Mouse (Mus musculus): ENCODE data around the gene Plxnd1.

Gene Plxnd1

GRCm38 (mm10) chr6:115994877-115995520 is at the start of gene Plxnd1:
Plxnd1 (minus strand) TSS chr6:115995005.
- DNase-seq, result peak; percentile 94 to 98

GRCm38 (mm10) chr6:116044039-116044438 is 49.2 kb upstream of the Plxnd1 start:
- no peak for DNase-seq

DNA sequence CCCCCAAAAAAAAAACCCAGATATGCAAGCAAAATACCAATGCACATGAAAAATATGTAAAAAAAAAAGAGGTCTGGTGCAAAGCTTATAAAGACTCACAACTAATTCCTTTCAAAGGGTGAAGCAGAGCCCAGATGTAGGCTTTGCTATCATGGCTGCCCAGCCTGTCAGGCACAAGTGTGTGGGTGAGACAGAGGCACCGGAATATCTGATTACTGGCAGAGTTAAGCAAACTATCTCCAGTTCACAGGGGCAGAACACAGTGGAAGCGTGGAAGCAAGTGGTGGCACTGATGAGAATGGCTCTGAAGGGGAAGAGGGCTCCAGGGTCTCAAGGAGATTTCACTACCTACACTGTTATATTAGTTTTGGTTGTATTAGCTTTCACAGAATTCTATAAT is 43.4 kb upstream of the Plxnd1 start:
- no peak for DNase-seq

DNA sequence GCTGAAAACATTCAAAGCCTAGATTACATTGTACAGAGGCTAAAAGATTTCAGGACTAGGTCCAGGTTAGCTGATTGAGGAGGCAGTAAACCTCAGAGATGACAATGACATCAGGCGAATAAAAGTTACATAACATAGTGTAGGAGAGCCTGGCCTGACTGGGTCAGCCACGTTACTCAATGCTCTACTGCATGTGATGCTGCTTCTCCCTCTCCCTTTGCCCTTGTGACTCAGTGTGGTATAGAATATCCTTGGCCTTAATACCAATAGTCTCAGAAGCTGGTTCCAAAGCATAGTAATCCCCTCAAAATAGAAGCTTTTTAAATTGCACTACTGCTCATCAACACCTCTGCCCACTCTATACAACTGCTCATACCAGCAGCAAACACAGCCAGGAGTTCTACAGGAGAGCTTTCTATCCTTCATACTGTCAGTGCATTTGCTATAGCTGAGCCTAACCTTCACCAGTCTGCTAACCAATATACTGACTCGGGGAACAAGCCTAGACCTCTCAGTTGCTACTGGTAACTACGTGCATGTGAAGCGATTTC is 42.6 kb upstream of the Plxnd1 start:
- no peak for DNase-seq

GRCm38 (mm10) chr6:116036555-116036954 is 41.8 kb upstream of the Plxnd1 start:
- no peak for DNase-seq

- DNase-seq, result no peak
Measured at GRCm38 (mm10) chr6:116031052-116031451, 36.2 kb upstream of the Plxnd1 start.

GRCm38 (mm10) chr6:116024666-116025065 is 29.9 kb upstream of the Plxnd1 start:
- DNase-seq, result no peak

- no peak for DNase-seq
Measured at GRCm38 (mm10) chr6:116021961-116022485, 27.2 kb upstream of the Plxnd1 start.

- DNase-seq, result no peak
Measured at GRCm38 (mm10) chr6:116015902-116016301, 21.1 kb upstream of the Plxnd1 start.

DNA sequence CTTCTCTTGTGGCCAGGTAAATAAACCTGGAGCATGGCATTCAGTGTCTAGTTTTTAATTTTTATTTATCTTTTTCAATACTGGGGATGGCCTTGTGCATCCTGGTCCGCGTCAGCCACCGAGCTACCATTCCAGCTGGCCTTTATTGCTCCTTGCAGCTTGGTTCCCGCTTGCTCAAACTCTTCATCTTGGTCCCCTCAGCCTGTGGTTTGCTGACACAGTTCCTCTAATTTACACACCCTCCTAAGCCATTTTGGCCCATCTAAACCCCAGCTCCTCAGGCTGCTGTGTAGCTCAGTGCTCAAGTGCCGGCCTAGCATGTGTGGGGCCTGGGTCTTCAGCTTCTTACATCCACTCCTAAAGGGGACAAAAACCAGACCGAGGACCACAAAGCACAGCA is 19.3 kb upstream of the Plxnd1 start:
- DNase-seq, result no peak

- DNase-seq, result no peak
Measured at GRCm38 (mm10) chr6:116013687-116014086, 18.9 kb upstream of the Plxnd1 start.

DNA sequence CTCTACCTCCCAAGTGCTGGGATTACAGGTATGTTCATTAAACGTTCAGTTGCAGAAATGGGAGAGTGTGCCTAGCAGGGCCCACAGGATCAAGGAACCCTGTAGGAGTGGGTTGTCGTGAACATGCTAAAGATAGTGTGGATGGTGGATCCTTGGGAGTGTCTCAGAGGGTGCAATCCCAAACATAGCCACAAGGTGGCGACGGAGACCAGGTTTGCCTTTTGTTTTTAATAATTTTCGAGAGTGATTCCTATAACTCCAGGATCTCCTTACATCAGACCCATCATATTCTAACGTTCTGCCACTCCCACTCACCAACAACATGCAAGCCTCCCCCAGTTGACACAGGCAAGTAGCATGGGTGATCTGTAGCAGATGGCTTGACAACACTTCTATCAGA is 15.7 kb upstream of the Plxnd1 start:
- DNase-seq, result peak; percentile 75 to 92

DNA sequence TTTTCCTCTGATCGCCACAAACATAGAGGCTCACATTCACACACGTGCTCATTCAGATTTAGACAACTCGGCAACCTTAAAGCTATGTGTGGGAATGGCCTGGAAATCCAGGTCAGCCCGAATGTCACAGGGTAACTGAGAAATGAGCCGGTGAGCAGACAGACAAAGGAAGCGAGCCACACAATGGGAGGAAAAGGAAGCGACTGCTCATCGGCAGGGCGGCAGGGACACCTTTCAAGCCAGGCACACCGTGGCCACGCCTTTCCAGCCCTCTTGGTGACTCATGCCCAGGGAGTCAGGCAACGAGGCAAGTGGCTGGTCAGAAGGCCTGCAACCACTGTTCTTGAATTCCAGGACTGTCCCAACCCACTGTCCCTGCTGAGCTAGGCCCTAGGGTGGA is 14.6 kb upstream of the Plxnd1 start:
- peak; percentile 69 to 81 for DNase-seq

DNA sequence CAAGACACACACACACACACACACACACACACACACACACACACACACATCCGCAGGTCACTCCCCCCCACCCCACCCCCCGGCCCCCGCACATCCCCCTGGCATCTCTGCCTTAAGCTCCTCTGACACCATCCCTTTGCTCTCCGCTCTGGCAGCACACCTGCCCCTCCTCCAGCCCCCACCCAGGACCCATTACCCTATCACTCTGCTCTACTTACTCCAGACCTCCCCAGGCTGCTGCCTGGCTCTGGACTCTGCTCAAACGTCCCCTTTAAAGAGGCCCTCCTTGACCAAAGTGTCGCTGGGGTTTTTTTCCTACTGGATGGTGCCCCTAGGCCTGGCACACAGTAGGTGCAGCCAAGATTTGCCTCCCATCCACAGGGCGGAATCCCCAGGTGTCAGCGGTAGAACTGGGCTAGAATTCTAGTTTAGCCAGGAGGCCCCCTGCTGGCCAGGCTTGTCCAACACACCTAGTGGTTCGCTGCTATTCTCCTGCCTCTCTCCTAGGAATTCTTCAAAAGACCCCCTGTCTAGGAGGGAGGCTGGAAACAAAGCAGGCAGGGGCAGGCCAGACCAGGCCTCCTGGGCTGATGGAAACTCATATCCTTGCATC is 12.9 kb upstream of the Plxnd1 start:
- DNase-seq, result peak; percentile 67 to 89

DNA sequence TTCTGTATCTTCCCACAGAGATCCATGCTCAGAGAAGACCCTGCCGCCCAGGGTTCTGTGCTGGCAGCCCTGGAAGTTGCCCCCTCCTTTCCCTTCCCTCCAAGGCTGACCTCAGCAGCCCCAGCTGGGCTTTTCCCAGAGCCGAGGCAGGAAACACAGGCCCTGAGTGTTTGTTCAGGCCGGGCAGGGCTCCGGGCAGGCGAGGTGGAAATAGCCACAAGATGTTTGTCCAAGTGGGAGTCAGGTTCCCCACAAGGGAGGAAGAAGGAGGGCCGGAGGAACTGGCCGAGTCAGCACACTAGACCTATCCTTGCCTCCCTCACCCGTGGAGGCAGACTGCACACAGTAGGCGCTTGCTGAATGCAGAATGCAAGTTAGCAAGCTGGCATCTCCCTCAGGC is 11.9 kb upstream of the Plxnd1 start:
- DNase-seq, result peak; percentile 77 to 83

DNA sequence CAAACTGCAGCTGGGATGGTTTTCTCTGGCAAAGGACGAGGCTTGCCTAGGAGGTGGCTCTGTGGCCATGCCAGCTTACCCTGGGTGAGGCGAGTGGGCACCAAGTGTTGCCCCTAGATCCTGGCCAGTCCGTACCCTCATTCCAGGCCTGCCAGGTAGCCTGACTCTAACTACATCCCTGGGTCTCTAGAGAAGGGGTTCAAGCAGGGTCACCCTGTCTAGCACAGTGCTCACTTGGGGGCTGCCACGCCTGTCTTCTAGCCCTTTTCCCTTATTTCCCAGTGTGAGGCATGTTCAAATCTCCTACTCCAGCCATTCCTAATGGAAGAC is 11.1 kb upstream of the Plxnd1 start:
- no peak for DNase-seq

DNA sequence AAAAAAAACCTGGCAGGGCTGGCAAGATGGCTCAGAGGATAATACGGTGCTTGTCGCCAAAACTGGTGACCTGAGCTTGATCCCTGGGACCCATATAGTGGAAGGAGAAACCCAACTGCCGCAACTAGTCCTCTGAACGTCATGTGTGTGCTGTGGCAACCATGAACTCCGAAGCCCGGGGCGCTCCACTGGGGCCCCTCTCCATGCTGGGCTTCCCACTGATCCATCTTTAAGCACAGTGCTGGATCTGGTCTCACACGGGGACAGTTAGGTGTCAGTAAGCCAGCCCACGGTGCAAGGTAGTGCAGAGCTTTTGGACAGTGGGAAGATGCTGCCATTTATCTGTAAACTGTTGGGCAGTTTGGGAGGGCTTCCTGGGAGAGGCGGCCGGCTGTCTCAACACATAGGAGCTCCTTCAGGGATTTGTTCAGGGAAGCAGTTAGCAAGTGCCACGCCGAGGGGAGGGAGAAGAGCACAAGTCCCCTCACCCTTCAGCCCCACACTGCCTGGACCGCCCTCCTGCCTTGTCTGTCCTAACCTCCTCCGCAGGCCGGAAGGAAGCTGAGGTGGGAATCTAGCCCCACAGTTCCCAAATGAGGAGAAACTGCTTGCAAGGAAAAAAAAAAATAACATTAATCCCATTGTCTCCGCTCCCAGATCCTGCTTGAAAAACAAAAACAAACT is 10.6 kb upstream of the Plxnd1 start:
- DNase-seq, result peak; percentile 60 to 61

DNA sequence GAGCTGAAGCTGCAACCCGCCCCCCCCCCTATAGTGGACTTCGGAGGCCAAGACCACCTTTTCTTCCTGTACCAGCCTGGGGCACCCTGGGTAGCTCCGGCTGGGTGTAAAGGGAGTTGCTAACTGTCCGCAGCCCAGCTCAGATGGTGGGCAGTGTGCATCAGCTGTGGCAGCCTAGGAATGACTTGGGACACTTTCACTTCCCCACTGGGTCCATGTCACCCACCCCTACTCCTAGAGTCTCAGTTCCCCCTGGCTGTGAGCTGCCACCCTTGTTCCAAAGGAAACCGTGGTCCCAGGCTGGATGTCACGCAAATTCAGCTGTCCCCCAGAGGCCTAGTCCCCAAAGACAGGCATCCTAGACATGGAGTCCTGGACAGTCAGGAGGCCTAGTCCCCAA is 9.9 kb upstream of the Plxnd1 start:
- no peak for DNase-seq

GRCm38 (mm10) chr6:116004069-116004468 is 9.3 kb upstream of the Plxnd1 start:
- peak; percentile 58 to 70 for DNase-seq

GRCm38 (mm10) chr6:116003516-116003915 is 8.7 kb upstream of the Plxnd1 start:
- no peak for DNase-seq

DNA sequence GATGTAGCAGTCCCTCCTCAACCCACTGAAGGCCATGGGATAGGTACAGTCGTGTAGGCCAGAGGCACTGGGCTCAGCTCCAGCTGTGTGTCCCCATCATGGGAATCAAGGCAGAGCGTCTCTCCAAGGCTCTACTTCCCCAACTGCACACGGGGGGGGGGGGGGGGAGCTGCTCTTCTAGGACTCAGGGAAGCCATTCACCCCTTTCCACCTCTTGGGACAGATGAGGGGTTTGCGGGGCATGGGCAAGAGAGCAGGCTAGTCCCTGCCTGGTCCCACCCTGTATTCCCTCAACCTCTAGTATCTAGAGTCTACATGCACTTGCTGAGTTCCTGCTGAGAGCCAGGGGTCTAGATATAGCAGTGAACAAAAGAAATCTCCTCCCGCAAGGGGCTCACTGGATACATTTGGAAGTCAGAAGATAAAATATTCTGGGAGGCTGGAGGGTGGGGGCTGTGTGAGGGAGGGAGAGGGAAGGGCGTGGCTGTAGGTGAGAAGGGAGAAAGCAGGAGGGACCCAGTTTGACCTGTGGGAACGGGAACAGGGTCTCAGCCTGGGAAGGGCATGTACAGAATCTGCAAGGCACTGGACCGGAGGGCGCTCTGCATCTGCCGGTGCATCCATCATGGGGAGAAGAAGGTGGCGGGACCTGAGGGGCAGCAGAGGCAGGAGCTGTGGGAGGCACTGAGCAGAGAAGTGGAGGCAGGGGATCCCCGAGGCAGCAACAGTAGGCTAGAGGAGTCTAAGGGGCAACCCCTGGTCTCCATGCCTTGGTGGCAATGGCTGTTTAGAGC is 7.7 kb upstream of the Plxnd1 start:
- no peak for DNase-seq

GRCm38 (mm10) chr6:116000851-116001250 is 6.0 kb upstream of the Plxnd1 start:
- DNase-seq, result no peak

GRCm38 (mm10) chr6:115999227-115999626 is 4.4 kb upstream of the Plxnd1 start:
- DNase-seq, result peak in 1 of 2 experiments; percentile 60

All from kidney, postnatal 36 days (tissue).